Mouse (Mus musculus): ENCODE data around the gene H2-Q1. TPM values are rescaled to one million over a fixed set of nuclear protein-coding genes. Genes with fewer than 3 reads are reported as not detected.

Gene H2-Q1
- polyA plus RNA-seq, 1 experiment from 2014 or later = not detected

Other genes starting within 250 kb of the H2-Q1 start
- gene Ly6g6e, start 243.5 kb upstream of the H2-Q1 start, polyA plus RNA-seq (2015; fragmentation: Nextera tagmentation; extraction: Ambion mirVana) = 1.1 and 2.0 TPM in 2 replicates
- gene Ly6g6d, start 242.3 kb upstream of the H2-Q1 start, polyA plus RNA-seq (2015; fragmentation: Nextera tagmentation; extraction: Ambion mirVana) = 4.4 and 4.6 TPM in 2 replicates
- 0.26 TPM in 1 of 2 replicates, not detected in the other for gene Ly6g6f, start 234.8 kb upstream of the H2-Q1 start, polyA plus RNA-seq (2015; fragmentation: Nextera tagmentation; extraction: Ambion mirVana)
- gene Abhd16a, start 231.1 kb upstream of the H2-Q1 start, polyA plus RNA-seq (2015; fragmentation: Nextera tagmentation; extraction: Ambion mirVana) = 115 and 118 TPM in 2 replicates
- not detected in 2 replicates for gene Ly6g5c, start 212.1 kb upstream of the H2-Q1 start, polyA plus RNA-seq (2015; fragmentation: Nextera tagmentation; extraction: Ambion mirVana)
- 0.89 and 1.5 TPM in 2 replicates for gene Ly6g5b, start 205.0 kb upstream of the H2-Q1 start, polyA plus RNA-seq (2015; fragmentation: Nextera tagmentation; extraction: Ambion mirVana)
- 22.3 and 23.7 TPM in 2 replicates for gene Gpank1, start 198.9 kb upstream of the H2-Q1 start, polyA plus RNA-seq (2015; fragmentation: Nextera tagmentation; extraction: Ambion mirVana)
- gene Csnk2b, start 198.4 kb upstream of the H2-Q1 start, polyA plus RNA-seq (2015; fragmentation: Nextera tagmentation; extraction: Ambion mirVana) = 293 and 308 TPM in 2 replicates
- 8.5 and 12.0 TPM in 2 replicates for gene D17H6S53E, start 194.0 kb upstream of the H2-Q1 start, polyA plus RNA-seq (2015; fragmentation: Nextera tagmentation; extraction: Ambion mirVana)
- 22.2 and 27.5 TPM in 2 replicates for gene Apom, start 188.4 kb upstream of the H2-Q1 start, polyA plus RNA-seq (2015; fragmentation: Nextera tagmentation; extraction: Ambion mirVana)
- 56.4 TPM in 2 replicates for gene Bag6, start 185.2 kb upstream of the H2-Q1 start, polyA plus RNA-seq (2015; fragmentation: Nextera tagmentation; extraction: Ambion mirVana)
- 166 and 215 TPM in 2 replicates for gene Prrc2a, start 155.5 kb upstream of the H2-Q1 start, polyA plus RNA-seq (2015; fragmentation: Nextera tagmentation; extraction: Ambion mirVana)
- gene Aif1, start 144.3 kb upstream of the H2-Q1 start, polyA plus RNA-seq (2015; fragmentation: Nextera tagmentation; extraction: Ambion mirVana) = 8.3 and 9.2 TPM in 2 replicates
- gene Lst1, start 132.0 kb upstream of the H2-Q1 start, polyA plus RNA-seq (2015; fragmentation: Nextera tagmentation; extraction: Ambion mirVana) = 10.7 and 12.8 TPM in 2 replicates
- gene Ltb, start 126.0 kb upstream of the H2-Q1 start, polyA plus RNA-seq (2015; fragmentation: Nextera tagmentation; extraction: Ambion mirVana) = 0.66 and 1.2 TPM in 2 replicates
- 0.15 and 0.28 TPM in 2 replicates for gene Tnf, start 118.4 kb upstream of the H2-Q1 start, polyA plus RNA-seq (2015; fragmentation: Nextera tagmentation; extraction: Ambion mirVana)
- gene Lta, start 115.1 kb upstream of the H2-Q1 start, polyA plus RNA-seq (2015; fragmentation: Nextera tagmentation; extraction: Ambion mirVana) = 0.13 TPM in 1 of 2 replicates, not detected in the other
- gene Gm16181, start 99.6 kb upstream of the H2-Q1 start, polyA plus RNA-seq (2015; fragmentation: Nextera tagmentation; extraction: Ambion mirVana) = 0.56 and 0.62 TPM in 2 replicates
- gene Atp6v1g2, start 86.7 kb upstream of the H2-Q1 start, polyA plus RNA-seq (2015; fragmentation: Nextera tagmentation; extraction: Ambion mirVana) = 5.8 and 8.5 TPM in 2 replicates
- 11.6 TPM in 2 replicates for gene Nfkbil1, start 84.6 kb upstream of the H2-Q1 start, polyA plus RNA-seq (2015; fragmentation: Nextera tagmentation; extraction: Ambion mirVana)
- 553 and 556 TPM in 2 replicates for gene Ddx39b, start 78.7 kb upstream of the H2-Q1 start, polyA plus RNA-seq (2015; fragmentation: Nextera tagmentation; extraction: Ambion mirVana)
- gene H2-D1, start 57.7 kb upstream of the H2-Q1 start, polyA plus RNA-seq (2015; fragmentation: Nextera tagmentation; extraction: Ambion mirVana) = 73.6 and 87.2 TPM in 2 replicates
- 0.42 and 0.82 TPM in 2 replicates for gene H2-Q2, start 21.8 kb downstream of the H2-Q1 start, polyA plus RNA-seq (2015; fragmentation: Nextera tagmentation; extraction: Ambion mirVana)
- gene H2-Q4, start 59.2 kb downstream of the H2-Q1 start, polyA plus RNA-seq (2015; fragmentation: Nextera tagmentation; extraction: Ambion mirVana) = 4.3 and 4.4 TPM in 2 replicates
- 4.4 and 5.7 TPM in 2 replicates for gene H2-Q6, start 104.4 kb downstream of the H2-Q1 start, polyA plus RNA-seq (2015; fragmentation: Nextera tagmentation; extraction: Ambion mirVana)
- gene H2-Q7, start 118.8 kb downstream of the H2-Q1 start, polyA plus RNA-seq (2015; fragmentation: Nextera tagmentation; extraction: Ambion mirVana) = 13.7 and 15.2 TPM in 2 replicates
- gene H2-Q10, start 149.7 kb downstream of the H2-Q1 start, polyA plus RNA-seq (2015; fragmentation: Nextera tagmentation; extraction: Ambion mirVana) = 1.4 and 1.6 TPM in 2 replicates
- gene Pou5f1, start 185.6 kb downstream of the H2-Q1 start, polyA plus RNA-seq (2015; fragmentation: Nextera tagmentation; extraction: Ambion mirVana) = 0.19 TPM in 1 of 2 replicates, not detected in the other
- gene Tcf19, start 196.4 kb downstream of the H2-Q1 start, polyA plus RNA-seq (2015; fragmentation: Nextera tagmentation; extraction: Ambion mirVana) = 72.9 and 77.2 TPM in 2 replicates
- gene Cchcr1, start 196.7 kb downstream of the H2-Q1 start, polyA plus RNA-seq (2015; fragmentation: Nextera tagmentation; extraction: Ambion mirVana) = 17.3 and 20.5 TPM in 2 replicates
- 1.5 TPM in 2 replicates for gene Psors1c2, start 212.8 kb downstream of the H2-Q1 start, polyA plus RNA-seq (2015; fragmentation: Nextera tagmentation; extraction: Ambion mirVana)
- 0.20 TPM in 1 of 2 replicates, not detected in the other for gene Cdsn, start 231.7 kb downstream of the H2-Q1 start, polyA plus RNA-seq (2015; fragmentation: Nextera tagmentation; extraction: Ambion mirVana)
- not detected in 2 replicates for gene 2300002M23Rik, start 247.0 kb downstream of the H2-Q1 start, polyA plus RNA-seq (2015; fragmentation: Nextera tagmentation; extraction: Ambion mirVana)